Mouse (Mus musculus) megakaryocyte-erythroid progenitor cell, adult 5-6 weeks (primary cell): Measurements from ENCODE around the gene Snd1. TPM values are rescaled to one million over a fixed set of nuclear protein-coding genes. Genes with fewer than 3 reads are reported as not detected.
"Not testable (repeated sequence)": the region's sequence is repeated elsewhere in the genome, so short reads cannot be mapped to it uniquely, and the experiment has no call there.

Experiments
- ATAC-seq: replicated peaks from 2 replicates; pipeline ENCODE4 v1.8.0; 2016; ENCODE audit warnings: mild to moderate bottlenecking, inconsistent platforms; ENCODE audit not compliant: severe bottlenecking, poor library complexity, low FRiP score, low TSS enrichment
- total RNA-seq, 2 experiments: library from RNA; stranded (forward) in 1 of 2; stranded (reverse) in 1 of 2; fragments of 200-1000, 215-1000 nt in 1 of 2; fragments of >200 nt in 1 of 2; fragmentation: Nextera tagmentation in 1 of 2; gene quantifications; 2 replicates each; pipeline ENCODE4 v1.2.3; 2014 to 2017

Gene Snd1
- total RNA-seq, 2 experiments from 2014 or later, result 65.7 to 188 TPM

- ATAC-seq, result no peak
Observed at GRCm38 (mm10) chr6:28480752-28481492, 6.0 kb downstream of the Snd1 start.

- no peak for ATAC-seq
Observed at GRCm38 (mm10) chr6:28482711-28483315, 7.9 kb downstream of the Snd1 start.

- ATAC-seq, result no peak
Observed at GRCm38 (mm10) chr6:28486008-28486407, 11.1 kb downstream of the Snd1 start.

- no peak for ATAC-seq
Observed at GRCm38 (mm10) chr6:28486471-28486870, 11.5 kb downstream of the Snd1 start.

- ATAC-seq, result no peak
Observed at GRCm38 (mm10) chr6:28486905-28487304, 12.0 kb downstream of the Snd1 start.

- ATAC-seq, result no peak
Observed at GRCm38 (mm10) chr6:28488204-28488851, 13.4 kb downstream of the Snd1 start.

GRCm38 (mm10) chr6:28490612-28491011, 15.7 kb downstream of the Snd1 start:
- peak; percentile 63 for ATAC-seq

- peak; percentile 44 for ATAC-seq
Observed at GRCm38 (mm10) chr6:28491198-28491597, 16.3 kb downstream of the Snd1 start.

- peak; percentile 84 for ATAC-seq
Observed at GRCm38 (mm10) chr6:28497837-28498236, 22.9 kb downstream of the Snd1 start.

- ATAC-seq, result no peak
Observed at GRCm38 (mm10) chr6:28502576-28502975, 27.6 kb downstream of the Snd1 start.

GRCm38 (mm10) chr6:28503148-28503547, 28.2 kb downstream of the Snd1 start:
- no peak for ATAC-seq

GRCm38 (mm10) chr6:28504611-28505010, 29.7 kb downstream of the Snd1 start:
- 0 out of 2 replicates have a peak, but pooled peaks have one; percentile 30 for ATAC-seq

- ATAC-seq, result no peak
Observed at GRCm38 (mm10) chr6:28507759-28508158, 32.8 kb downstream of the Snd1 start.

GRCm38 (mm10) chr6:28514195-28514594, 39.3 kb downstream of the Snd1 start:
- ATAC-seq, result no peak

- ATAC-seq, result no peak
Observed at GRCm38 (mm10) chr6:28514830-28515350, 40.0 kb downstream of the Snd1 start.

GRCm38 (mm10) chr6:28516618-28517017, 41.7 kb downstream of the Snd1 start:
- no peak for ATAC-seq

- ATAC-seq, result no peak
Observed at GRCm38 (mm10) chr6:28517050-28517449, 42.1 kb downstream of the Snd1 start.

- ATAC-seq, result no peak
Observed at GRCm38 (mm10) chr6:28519426-28519825, 44.5 kb downstream of the Snd1 start.

- not testable (repeated sequence) for ATAC-seq
Observed at GRCm38 (mm10) chr6:28520787-28521186, 45.8 kb downstream of the Snd1 start.

GRCm38 (mm10) chr6:28521416-28521815, 46.5 kb downstream of the Snd1 start:
- peak; percentile 70 for ATAC-seq
